Mouse (Mus musculus): ENCODE results near the gene Cdc37l1.

The Cdc37l1 gene

DNA sequence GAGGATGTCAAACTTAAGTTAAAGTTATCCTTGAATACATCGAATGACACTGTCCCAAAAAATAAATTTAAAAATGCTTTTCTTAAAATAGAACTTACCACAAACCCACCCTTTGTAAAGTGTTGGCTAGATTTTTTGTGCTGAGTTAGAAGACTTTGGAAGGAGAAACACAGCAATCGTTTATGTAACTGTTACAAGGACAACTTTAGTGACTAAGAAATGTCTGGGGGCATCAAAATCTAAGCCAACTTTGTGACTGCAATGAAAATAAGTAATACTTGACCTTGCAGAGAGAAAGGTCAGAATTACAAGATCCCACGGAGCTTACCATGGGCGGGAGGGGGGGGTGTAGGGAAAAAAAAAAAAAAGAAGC, 56.8 kb downstream of the Cdc37l1 start:
- DNase-seq (ENCODE audit: low read depth, low spot score): no peak

DNA sequence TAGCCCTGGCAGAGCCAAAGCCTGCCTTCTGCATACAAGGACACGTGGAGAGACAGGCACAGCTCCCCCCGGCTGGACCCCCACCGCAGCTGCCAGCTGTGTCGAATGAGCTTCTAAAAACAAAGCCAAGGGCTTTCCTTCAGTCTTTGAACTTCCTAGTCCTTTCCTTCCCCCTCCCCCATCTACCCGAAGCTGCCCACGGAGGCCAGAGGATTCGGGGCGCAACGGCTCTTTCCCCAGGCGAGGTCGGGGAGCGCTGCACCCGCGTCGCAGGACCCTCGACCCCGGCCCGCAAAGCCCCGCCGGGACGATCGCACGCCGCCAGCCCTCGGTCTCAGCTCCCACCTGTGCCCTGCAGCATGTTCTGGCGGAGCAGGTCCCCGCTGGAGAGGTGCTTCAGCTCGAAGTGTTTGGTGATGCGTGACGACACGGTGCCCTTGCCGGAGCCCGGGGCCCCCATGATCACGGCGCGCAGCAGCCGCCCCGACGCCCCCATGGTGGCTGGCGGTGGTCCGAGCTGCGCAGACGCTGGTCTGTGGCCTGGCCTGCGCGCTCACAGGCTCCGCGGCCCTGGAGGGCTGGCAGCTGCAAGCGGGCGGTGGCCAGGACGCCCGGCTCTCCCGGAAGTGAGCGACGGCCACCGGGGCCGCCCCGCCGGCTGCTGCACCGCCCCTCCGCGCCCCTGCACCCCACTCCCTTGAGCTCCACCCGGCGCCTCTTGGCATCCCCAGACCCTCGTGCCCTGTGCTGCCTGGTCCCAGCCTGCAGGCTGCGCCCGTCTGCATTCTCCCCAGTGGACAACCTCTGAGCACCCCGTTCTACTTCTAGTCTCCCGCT, 57.4 kb downstream of the Cdc37l1 start, which contains the start of gene Ak3:
Gene Ak3, minus strand, starts transcription at position 628 of the 837 bp plus-strand sequence.
- peak; percentile 54 for DNase-seq (ENCODE audit: low read depth, low spot score)

DNA sequence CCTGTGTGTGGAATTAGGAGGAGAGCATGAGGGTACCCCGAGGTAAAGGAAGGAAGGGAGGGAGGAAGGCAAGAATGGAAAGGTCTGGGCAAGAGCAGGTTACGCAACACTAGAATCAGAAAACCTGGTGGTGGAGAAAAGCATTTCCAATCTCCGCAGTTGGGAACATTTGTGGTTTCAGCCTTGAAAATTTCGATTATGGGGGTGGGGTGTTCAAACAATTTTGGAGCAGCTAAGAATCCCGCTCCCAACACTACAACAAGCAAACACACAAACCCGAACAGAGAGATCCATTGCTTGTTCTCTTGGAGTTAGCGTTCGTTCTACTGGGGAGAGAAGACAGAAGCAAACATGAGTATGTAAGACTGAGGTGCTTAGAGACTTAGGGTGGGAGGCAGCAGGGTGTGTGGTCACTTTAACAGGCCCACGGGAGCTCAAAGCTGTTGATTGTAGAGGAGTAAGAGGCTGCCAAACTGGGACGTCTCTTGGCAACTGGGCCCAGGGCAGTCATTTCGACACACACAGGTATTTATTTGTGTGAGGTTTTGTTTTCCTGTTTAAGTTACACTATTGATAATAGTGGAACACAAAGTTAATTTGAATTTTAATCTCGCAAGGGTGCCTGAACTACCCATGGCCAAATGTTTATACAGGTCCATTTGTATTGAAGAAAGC, 59.4 kb downstream of the Cdc37l1 start:
- no peak for DNase-seq (ENCODE audit: low read depth, low spot score)

DNA sequence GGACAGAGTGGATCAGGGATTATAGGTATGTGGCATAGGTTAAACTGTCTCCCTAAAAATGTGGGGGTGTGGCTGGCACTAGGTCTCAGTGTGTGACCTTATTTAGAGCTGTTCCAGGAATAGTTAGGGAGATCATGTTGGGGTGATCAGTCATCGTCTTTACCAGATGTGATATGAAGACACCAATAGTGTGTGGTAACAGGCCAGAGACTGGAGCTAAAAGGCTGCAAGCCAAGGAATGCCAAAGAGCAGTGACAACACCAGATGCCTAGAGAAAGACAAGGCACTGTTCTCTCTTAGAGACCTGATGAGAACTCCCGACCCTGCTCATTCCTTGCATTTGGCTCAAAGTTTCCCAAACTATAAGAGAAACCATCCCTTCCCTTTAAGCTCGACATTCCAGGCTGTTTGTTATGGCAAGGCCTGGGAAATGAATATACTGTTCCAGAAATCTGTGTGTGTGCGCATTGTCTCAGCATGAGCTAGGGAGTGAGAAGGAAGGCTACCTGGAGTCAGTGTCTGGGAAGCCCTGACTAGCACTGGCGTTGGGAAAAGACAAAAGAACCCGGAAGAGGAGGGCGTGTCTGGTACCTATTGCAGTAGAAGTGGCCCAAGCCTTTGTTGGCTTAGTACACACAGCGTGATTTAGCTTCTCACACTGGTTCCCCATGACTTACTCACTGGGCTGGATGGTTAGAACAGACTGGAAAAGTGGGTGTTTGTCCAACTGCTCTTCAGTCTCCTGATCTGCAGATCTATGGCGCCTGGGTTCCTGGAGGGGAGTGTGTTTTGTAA, 60.2 kb downstream of the Cdc37l1 start:
- DNase-seq (ENCODE audit: low read depth, low spot score): no peak

DNA sequence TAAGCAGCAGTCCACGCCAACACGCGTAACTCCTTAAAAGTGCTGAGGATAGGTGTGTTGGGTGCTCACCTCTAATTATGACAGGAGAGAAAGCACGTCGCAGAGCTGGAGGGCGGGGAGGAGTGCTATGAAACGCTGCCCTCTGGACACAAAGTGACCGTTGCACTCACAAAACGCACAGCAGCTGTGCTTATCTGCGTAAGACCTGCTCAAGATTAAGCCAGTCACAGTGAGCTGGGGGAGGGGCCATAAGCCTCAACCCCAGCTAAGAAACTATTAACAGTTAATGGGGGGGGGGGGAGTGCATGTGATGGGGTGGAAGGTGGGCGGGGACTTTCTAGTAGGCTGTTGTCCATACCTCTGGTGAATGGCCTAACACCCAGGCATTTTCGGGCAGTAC, 62.6 kb downstream of the Cdc37l1 start:
- DNase-seq (ENCODE audit: low read depth, low spot score): no peak

DNA sequence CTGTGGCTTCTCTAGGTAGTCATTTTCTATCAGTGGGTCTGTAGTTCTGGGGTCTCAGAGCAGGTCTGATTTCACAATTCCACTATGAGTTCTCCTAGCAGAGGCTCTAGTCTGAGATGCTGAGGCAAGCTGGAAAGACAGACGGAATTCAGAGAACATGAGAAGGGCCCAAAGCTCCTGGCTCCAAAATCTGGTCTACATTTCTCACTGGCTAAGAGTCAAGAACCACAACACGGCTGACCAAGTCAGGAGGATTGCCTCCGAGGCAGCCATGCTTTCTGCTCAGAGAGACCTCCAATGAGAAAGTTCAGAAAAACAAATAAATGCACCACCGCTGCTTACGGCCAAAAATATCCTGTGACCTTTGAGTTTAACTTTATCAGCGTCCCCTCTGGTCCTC, 64.4 kb downstream of the Cdc37l1 start:
- DNase-seq (ENCODE audit: low read depth, low spot score): no peak

DNA sequence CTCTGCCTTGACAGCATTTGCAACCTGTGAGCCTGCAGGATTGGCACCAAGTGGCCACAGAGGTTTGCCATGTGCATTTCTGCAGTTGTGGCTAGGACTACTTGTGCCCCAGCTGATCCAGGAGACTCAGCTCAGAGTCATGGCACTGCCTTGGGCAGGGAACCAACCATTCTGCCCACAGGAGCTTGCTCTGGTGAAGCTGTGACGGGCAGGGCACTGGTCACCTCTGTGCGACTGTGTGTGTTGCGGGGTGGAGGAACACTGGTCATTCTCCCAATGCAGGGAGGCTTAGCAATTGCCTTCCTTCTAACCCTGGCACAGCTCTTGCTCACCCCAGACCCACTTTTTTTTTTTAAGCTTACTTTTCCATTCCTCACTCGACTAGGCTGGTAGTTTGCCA, 65.3 kb downstream of the Cdc37l1 start:
- no peak for DNase-seq (ENCODE audit: low read depth, low spot score)

DNA sequence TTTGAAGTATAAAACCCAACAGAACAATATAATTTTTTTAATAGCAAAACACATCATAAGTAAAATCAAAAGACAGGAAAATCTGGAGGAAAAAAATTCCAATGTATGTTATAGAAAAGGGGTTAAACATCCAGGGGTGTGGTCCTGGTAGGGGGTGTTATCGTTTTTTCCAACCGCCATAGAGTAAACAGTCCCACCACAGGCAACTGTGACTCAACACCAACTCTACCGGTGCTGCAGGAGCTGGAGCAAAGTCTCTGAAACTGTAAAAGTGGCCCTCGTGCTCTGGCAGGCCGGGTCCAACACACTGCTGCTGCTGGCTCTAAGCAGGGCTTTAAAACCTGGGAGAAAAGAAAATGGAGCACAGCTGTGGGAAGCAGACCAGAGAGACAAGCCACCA, 68.6 kb downstream of the Cdc37l1 start:
- DNase-seq (ENCODE audit: low read depth, low spot score): no peak

DNA sequence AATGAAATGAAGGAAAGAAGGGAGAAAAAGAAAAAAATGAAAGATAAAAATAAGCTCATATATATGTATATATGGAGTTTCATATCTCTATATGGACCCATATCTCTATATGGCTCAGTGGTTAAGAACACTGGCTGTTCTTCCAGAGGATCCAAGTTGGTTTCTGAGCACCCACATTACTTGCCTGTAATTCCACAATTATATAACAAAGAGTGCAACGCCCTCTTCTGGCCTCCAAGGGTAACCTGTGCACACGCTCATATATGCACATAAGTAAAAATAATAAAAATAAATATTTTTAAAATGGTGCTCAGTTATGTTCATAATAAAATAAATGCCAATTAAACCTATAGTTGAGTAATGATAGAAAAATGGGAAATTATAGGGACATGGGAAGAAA, 69.5 kb downstream of the Cdc37l1 start:
- no peak for DNase-seq (ENCODE audit: low read depth, low spot score)

DNA sequence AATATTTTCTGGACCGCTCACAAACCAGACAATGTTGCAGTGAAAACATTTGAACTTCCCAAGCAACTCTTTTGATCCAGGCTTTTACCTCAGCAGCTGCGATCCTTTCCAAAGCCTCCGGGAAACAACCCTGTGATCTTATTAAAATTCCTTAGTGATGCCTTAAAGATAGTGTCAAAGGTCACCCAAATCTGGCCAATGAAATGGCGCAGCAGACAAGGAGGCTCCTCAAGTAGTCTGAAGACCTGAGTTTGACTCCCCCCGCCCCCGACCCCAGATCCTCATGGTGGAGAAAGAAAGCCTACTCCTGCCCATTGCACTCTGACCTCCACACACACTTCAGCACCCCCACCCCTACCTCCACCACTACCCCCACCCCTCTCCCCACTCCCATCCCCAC, 70.1 kb downstream of the Cdc37l1 start:
- DNase-seq (ENCODE audit: low read depth, low spot score): no peak

DNA sequence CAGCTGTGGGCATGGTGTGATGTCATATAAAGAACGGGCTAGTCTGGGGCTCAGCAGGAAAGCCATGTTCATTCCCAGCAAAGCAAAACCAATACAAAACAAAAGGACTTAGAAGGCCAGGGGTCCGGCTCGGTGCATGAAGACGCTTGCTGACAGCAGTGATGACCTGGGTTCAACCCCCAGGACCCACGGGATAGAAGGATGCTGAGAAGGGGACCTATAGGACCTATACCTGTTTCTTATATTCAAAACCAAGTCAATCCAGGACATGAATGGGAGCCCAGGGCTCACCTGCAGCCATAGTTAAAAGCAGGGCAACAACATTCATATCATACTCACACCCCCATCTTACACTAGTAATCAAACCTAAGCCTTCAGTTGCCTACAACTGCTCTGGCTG, 72.9 kb downstream of the Cdc37l1 start:
- DNase-seq (ENCODE audit: low read depth, low spot score): no peak

DNA sequence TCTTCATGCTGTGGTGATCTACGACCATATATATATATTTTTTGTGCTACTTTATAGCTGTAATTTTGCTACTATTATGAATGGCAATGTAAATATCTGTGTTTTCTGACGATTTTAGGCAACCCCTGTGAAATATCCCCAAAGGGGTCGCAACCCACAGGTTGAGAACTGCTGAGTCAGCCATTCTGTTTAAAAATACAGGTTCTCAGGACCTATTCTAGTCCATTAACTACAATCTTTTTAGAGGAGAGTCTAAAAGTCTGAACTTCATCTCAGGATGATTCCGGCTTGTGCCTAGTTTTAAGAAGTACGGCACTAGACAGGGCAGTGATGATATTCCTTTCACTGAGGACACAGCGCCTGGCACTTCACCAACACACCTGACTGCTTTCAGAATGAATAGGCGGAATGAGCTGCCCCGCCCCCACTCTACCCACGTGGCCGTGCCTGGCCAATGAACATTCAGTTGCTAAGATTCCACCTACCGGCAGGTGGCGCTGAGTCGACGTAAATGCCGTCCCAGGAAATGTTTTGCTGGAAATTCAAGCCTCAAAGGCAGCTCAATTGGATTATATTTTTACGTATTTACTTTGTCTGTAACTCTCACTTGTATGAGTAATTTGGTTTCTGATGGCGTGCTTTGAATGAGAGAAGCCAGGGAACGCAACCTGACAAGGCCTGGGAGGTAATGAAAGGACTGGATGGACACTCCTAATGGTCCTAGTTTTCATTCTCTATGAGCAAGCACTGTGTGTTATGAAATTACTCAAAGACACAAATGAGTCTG, 73.6 kb downstream of the Cdc37l1 start:
- peak; percentile 88 for DNase-seq (ENCODE audit: low read depth, low spot score)

DNA sequence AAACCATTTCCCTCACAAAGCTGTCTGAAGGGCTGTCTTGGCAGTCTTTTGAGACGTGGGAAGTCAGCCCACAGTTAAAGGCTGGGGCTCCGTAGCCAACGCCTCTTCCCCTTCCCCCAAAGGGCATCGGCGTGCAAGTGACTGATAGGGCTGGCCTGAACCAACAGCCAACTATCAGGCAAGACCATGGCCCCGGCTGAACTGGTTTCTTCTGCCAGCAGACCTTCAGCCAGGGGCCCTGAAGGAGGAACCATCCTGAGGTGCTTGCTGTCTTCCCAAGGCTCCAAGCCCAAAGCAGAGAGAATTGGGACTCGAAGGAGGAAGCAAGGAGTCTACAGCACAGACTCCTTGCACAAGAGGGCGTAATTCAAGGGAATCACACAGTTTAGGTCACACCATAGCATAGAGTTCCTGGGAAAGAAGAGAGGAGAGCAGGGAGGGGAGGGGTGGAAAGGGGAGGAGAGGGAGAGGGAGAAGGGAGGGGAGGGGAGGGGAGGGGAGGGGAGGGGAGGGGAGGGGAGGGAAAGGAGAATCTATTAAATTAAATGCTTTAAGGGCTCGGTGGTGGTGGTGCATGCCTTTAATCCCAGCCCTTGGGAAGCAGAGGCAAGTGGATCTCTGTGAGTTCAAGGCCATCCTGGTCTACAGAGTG, 74.4 kb downstream of the Cdc37l1 start:
- DNase-seq (ENCODE audit: low read depth, low spot score): no peak

DNA sequence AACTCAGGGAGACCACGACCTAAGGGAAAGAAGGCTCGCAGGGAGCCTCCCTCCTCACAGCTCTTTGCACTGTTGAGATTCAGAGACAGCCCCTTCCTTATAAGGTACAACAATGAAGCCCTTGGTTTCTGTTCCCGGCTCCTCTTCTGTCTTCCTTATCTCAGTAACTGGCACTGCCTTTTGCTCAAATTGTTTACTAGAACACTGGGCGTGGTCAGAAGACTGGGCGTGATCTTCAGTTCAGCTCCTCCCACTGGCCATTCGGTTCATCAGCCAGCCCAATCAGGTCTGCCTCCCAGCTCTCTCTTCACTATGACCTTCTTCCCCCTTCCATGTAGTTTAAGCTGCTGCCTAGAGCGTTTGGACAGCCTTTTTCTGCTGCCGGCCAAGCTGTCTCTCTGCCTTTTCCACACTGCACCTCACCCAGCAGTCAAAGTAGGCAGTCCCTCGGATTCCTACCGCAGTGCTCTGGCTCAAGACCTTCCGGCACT, 76.9 kb downstream of the Cdc37l1 start:
- DNase-seq (ENCODE audit: low read depth, low spot score): no peak

DNA sequence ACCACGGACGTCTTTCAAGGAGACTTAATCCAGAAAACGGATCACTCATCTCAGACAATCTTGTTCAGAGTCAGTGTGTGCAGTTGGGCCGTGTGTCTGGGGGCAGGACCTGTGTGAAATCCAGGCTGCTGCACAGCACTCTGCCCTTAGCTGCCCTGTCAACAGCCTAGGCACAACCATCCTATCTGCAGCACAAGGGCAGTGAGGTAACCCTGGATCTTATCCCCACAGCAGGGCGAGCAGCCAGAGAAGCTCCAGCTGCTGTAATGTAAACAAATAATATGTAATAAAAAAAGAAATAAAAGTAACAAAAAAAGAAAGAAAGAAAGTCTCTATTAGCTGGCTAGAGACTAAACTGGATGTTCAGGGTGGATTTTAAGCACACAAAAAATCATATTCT, 79.0 kb downstream of the Cdc37l1 start:
- no peak for DNase-seq (ENCODE audit: low read depth, low spot score)

DNA sequence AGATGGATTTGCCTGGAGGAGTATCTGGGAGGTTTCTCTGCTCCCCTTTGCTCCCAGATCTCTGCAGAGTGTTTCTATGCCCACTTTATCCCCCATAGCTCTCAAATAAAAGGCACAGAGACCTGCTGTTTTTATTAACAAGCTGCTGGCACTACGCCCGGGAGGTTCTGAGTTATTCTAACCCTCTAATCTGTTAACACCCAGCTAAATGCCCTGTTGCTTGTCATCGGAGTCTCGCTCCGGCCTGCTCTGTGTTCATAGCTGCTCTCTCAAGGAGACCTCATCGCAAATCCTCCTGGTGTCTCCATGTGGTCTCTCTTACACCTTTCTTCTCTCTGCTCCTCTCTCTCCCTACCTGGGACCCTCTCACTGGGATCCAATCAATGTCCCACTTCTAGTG, 84.7 kb downstream of the Cdc37l1 start:
- DNase-seq (ENCODE audit: low read depth, low spot score): no peak

Data from forelimb bud, embryonic 11.5 days (tissue).